Mouse (Mus musculus): Measurements from ENCODE around the gene Mfn1. TPM values are rescaled to one million over a fixed set of nuclear protein-coding genes. Genes with fewer than 3 reads are reported as not detected.

Gene Mfn1
- polyA plus RNA-seq, 1 experiment from 2014 or later, result 12.5 TPM

DNA sequence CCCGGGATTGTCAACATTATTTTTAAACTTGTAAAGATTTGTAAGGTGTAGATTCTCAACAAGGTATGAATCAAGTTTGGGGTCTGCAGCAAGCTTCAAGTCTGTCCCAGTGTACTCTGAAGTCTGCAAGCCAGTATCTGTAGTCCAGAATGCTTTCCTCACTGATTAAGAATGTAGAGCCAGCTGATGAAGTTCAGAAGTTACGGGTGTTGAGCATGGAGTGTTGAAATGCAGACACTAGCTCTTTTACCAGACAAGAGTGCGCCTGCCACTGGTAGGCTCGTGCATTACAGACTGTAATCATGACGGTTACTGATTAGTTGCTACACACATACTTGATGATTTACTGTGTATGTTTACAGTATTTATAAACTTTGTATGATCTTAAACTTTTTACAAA, 49.5 kb downstream of the Mfn1 start:
- no peaks in the 10 kb centered on the region for H3K9me3 ChIP-seq (replicated peaks)
- H3K4me3 ChIP-seq (replicated peaks), result no peak overlapping the region
- H3K9ac ChIP-seq, result no peak overlapping the region
- no peak overlapping the region for H3K4me2 ChIP-seq
- H3K27ac ChIP-seq (replicated peaks), result no peak overlapping the region
- WGBS (ENCODE audit: insufficient replicate concordance), result 78% methylated on average over 5 of the region's 5 CpGs
- H3K4me1 ChIP-seq (replicated peaks), result no peaks in the 10 kb centered on the region
- peaks cover 53% of the 10 kb centered on the region for H3K36me3 ChIP-seq (replicated peaks)
- no peaks in the 10 kb centered on the region for H3K27me3 ChIP-seq
- ATAC-seq (ENCODE audit: insufficient read depth), result no peak

DNA sequence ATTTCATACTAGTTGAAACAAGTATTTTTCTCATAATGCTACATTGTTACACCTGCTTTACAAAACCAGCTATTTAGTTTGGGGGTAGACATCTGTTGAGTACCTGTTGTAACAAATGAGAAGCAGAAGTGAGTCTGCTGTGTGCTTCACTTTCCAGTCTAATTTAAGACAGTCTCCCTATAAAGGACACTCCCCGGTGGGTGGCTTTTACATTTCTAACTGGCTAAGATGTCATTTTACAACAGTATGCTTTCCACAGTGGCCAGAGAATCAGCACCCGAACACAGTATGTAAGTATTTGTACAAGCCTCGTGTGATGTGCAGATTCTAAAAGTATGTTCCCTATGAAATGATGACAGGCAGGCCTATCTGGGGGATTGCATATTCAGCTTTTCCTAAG, 51.5 kb downstream of the Mfn1 start:
- Histone ChIP-seq H3K36me3 (replicated peaks) (peaks cover 35% of the 10 kb centered on the region), H3K4me1 (replicated peaks) (no peaks in the 10 kb centered on the region), H3K4me2 (no peak overlapping the region), H3K9me3 (replicated peaks) (no peaks in the 10 kb centered on the region), H3K9ac (no peak overlapping the region), H3K4me3 (replicated peaks) (no peak overlapping the region), H3K27ac (replicated peaks) (no peak overlapping the region), H3K27me3 (no peaks in the 10 kb centered on the region)
- no peak for ATAC-seq (ENCODE audit: insufficient read depth)
- 68% methylated on average over 3 of the region's 3 CpGs for WGBS (ENCODE audit: insufficient replicate concordance)

DNA sequence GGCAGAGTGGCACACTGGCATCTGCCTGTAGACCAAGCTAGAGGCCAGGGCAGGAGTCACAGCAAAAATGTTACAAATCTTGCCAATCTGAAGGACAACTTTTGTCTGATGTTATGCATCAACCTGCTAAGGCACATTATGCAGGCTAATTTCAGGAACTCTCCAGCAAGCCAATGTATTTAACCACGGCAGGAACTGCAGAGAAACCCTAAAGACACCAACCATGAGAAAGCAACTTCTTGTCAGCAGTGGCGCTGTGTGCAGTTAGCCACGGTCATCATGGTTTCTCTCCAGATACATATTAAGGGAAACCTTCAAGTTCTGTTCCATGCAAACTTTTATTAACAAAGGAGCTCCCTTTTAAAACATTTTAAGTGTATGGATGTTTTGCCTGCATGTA, 52.6 kb downstream of the Mfn1 start:
- Histone ChIP-seq H3K9ac (no peak overlapping the region), H3K36me3 (replicated peaks) (peaks cover 27% of the 10 kb centered on the region), H3K4me2 (no peak overlapping the region), H3K4me3 (replicated peaks) (no peak overlapping the region), H3K4me1 (replicated peaks) (no peaks in the 10 kb centered on the region), H3K27ac (replicated peaks) (no peak overlapping the region), H3K9me3 (replicated peaks) (no peaks in the 10 kb centered on the region), H3K27me3 (no peaks in the 10 kb centered on the region)
- WGBS (ENCODE audit: insufficient replicate concordance), result 49% methylated on average over 3 of the region's 3 CpGs
- no peak for ATAC-seq (ENCODE audit: insufficient read depth)

DNA sequence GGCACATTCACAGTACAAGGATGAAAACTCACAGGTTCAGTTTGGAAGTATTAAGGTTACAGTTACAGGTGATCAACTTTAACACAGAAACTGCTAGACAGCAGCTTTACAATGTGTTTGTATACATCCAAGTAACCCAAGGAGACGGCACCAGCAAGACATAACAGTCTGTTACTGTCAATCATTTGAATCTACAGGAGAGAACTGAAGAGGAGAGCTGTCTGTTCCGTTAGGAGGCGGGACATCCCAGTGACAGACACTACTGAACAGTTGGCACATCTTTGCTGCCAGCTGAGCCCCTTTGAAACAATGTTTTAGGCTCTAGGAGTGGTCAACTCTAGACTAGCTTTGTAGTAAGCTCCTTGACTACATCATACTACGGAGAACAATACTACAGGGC, 54.2 kb downstream of the Mfn1 start:
- no peaks in the 10 kb centered on the region for H3K9me3 ChIP-seq (replicated peaks)
- WGBS (ENCODE audit: insufficient replicate concordance), result 71% methylated on average over 4 of the region's 4 CpGs
- no peak overlapping the region for H3K9ac ChIP-seq
- H3K27ac ChIP-seq (replicated peaks), result no peak overlapping the region
- H3K4me2 ChIP-seq, result no peak overlapping the region
- no peak for ATAC-seq (ENCODE audit: insufficient read depth)
- no peak overlapping the region for H3K4me3 ChIP-seq (replicated peaks)
- no peaks in the 10 kb centered on the region for H3K27me3 ChIP-seq
- H3K36me3 ChIP-seq (replicated peaks), result peaks cover 14% of the 10 kb centered on the region; the same call in 1 of the 2 replicates
- H3K4me1 ChIP-seq (replicated peaks), result no peaks in the 10 kb centered on the region

DNA sequence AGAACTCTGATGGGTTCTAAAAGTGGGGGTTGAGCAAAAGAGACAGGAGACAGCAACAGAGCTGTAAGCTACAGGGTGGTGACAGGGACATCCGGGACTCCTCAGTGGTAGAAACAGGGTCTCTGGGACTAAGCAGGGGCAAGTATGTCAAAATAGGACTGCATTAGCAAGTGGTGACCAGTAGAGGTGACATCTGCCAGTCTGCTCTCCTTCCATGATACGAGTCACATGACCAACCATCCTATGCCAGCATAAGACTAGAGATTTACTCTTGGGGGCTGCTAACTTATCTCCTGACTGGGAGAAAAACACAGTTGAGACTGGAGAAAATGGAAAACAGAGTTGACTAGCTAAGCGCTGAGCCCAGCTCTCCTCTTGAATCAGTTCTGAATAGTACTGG, 57.0 kb downstream of the Mfn1 start:
- Histone ChIP-seq H3K9me3 (replicated peaks) (no peaks in the 10 kb centered on the region), H3K4me1 (replicated peaks) (no peaks in the 10 kb centered on the region), H3K36me3 (replicated peaks) (peaks cover 8% of the 10 kb centered on the region; the same call in 1 of the 2 replicates), H3K9ac (no peak overlapping the region), H3K27me3 (no peaks in the 10 kb centered on the region), H3K27ac (replicated peaks) (no peak overlapping the region), H3K4me3 (replicated peaks) (no peak overlapping the region), H3K4me2 (no peak overlapping the region)
- whole genome bisulfite sequencing (ENCODE audit: insufficient replicate concordance), result 69% methylated on average over 3 of the region's 3 CpGs
- no peak for ATAC-seq (ENCODE audit: insufficient read depth)

DNA sequence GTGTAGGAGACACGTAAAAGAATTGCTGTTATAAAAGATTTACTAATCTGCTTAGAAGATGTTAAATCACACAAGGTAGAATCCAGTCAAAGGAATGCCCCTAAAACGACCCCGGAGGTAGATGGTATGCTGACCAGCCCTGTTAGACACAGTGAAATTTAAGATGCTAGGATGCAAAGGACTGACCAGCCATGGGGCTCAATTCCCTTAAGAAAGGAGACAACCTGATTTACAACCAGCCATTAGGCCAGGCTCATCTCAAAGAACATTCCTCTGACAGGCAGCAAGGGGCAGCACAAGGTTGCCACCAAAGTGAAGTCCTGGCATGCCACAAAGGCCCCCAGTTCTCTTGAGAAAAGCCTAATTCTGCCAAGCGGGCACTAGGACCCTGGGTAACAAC, 65.8 kb downstream of the Mfn1 start:
- ATAC-seq (ENCODE audit: insufficient read depth), result no peak
- H3K4me1 ChIP-seq (replicated peaks), result peaks cover 4% of the 10 kb centered on the region; the same call in 1 of the 2 replicates
- 56% methylated on average over 4 of the region's 4 CpGs for WGBS (ENCODE audit: insufficient replicate concordance)

DNA sequence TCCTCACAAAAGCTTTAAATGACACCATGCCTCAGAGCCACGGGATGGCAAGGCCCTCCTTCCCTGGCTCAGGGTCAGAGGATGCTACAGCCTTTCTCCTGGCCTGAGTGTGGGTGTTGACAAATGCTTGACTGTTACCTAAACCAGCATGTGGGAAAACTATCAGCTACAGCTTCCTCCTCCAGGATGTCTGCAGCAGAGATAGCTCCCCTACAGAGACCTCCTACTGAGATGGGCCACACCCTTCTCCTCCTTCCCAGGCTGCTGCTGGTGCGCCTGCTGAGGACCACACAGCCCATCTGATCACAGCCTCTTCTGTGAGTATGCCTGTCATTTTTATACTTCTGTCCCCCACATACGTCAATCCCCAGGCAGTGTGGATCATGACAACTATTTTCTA, 70.1 kb downstream of the Mfn1 start:
- WGBS (ENCODE audit: insufficient replicate concordance), result 20% methylated on average over 3 of the region's 3 CpGs
- H3K4me2 ChIP-seq, result no peak overlapping the region
- H3K4me1 ChIP-seq (replicated peaks), result peaks cover 4% of the 10 kb centered on the region; the same call in 1 of the 2 replicates
- H3K4me3 ChIP-seq (replicated peaks), result no peak overlapping the region
- H3K9me3 ChIP-seq (replicated peaks), result no peaks in the 10 kb centered on the region
- H3K9ac ChIP-seq, result no peak overlapping the region
- no peak overlapping the region for H3K27ac ChIP-seq (replicated peaks)
- no peaks in the 10 kb centered on the region for H3K27me3 ChIP-seq
- no peaks in the 10 kb centered on the region for H3K36me3 ChIP-seq (replicated peaks)
- no peak for ATAC-seq (ENCODE audit: insufficient read depth)

More for the DNA sequence above, 65.8 kb downstream of the Mfn1 start:
- H3K4me3 ChIP-seq (replicated peaks), result no peak overlapping the region
- H3K9me3 ChIP-seq (replicated peaks), result no peaks in the 10 kb centered on the region
- H3K27me3 ChIP-seq, result no peaks in the 10 kb centered on the region
- no peak overlapping the region for H3K4me2 ChIP-seq
- H3K27ac ChIP-seq (replicated peaks), result no peak overlapping the region
- no peaks in the 10 kb centered on the region for H3K36me3 ChIP-seq (replicated peaks)
- no peak overlapping the region for H3K9ac ChIP-seq

DNA sequence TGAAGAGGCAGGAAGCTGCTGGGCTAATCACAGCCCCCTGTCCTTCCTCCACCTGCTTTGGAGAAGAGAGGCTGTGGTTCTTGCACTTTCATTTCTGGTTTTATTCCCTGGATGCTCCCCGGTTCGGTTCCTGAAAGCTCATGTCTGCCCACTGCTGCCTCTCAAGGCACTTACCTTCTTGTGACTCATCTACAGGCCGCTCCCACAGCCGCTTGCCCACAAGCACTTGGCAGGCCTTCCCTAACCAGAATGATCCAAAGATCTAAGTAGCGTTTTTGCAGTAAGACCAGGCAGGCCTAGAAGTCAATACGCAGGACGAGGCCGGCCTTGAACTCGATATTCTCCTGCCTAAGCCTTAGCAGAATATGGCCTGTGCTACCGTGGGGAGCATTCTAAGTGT, 71.8 kb downstream of the Mfn1 start:
- Histone ChIP-seq H3K9me3 (replicated peaks) (no peaks in the 10 kb centered on the region), H3K4me1 (replicated peaks) (peaks cover 4% of the 10 kb centered on the region; the same call in 1 of the 2 replicates), H3K27ac (replicated peaks) (no peak overlapping the region), H3K27me3 (no peaks in the 10 kb centered on the region), H3K9ac (no peak overlapping the region), H3K4me2 (no peak overlapping the region), H3K4me3 (replicated peaks) (no peak overlapping the region), H3K36me3 (replicated peaks) (no peaks in the 10 kb centered on the region)
- no peak for ATAC-seq (ENCODE audit: insufficient read depth)
- WGBS (ENCODE audit: insufficient replicate concordance), result 76% methylated on average over 10 of the region's 10 CpGs

DNA sequence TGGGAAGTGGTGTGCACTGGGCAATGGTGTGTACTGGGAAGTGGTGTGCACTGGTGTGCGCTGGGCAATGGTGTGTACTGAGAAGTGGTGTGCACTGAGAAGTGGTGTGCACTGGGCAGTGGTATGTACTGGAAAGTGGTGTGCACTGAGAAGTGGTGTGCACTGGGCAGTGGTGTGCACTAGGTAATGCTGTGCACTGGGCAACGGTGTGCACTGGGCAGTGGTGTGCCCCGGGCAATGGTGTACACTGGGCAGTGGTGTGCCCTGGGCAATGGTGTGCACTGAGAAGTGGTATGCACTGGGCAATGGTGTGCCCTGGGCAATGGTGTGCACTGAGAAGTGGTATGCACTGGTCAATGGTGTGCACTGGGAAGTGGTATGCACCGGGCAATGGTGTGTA, 80.0 kb downstream of the Mfn1 start:
- Histone ChIP-seq H3K4me2 (no peak overlapping the region), H3K36me3 (replicated peaks) (no peaks in the 10 kb centered on the region), H3K4me3 (replicated peaks) (no peak overlapping the region), H3K9ac (no peak overlapping the region), H3K9me3 (replicated peaks) (no peaks in the 10 kb centered on the region), H3K4me1 (replicated peaks) (no peaks in the 10 kb centered on the region), H3K27me3 (0 out of 2 replicates have a peak, but pooled peaks cover under 1% of the 10 kb centered on the region), H3K27ac (replicated peaks) (no peak overlapping the region)
- 82% methylated on average over 4 of the region's 4 CpGs for WGBS (ENCODE audit: insufficient replicate concordance)
- no peak for ATAC-seq (ENCODE audit: insufficient read depth)

DNA sequence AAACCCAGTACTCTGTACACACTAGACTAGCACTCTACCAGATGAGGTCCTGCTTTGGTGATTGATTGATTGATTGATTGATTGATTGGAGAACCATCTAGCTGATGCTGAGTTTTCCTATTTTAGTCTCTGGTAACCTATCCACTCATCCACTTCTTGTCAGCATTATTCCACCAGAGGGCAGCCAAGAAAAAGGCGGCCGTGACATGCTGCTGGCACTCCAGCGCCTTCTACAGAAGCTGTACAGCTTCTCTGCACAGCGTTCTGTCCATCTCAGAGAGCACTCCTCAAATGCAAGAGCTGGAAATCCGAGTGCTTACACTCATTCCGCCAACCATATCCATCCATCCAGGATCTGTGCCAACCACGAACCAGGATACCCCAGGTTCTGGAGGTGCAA, 81.3 kb downstream of the Mfn1 start:
- H3K27ac ChIP-seq (replicated peaks), result no peak overlapping the region
- ATAC-seq (ENCODE audit: insufficient read depth), result no peak
- no peaks in the 10 kb centered on the region for H3K36me3 ChIP-seq (replicated peaks)
- no peak overlapping the region for H3K4me3 ChIP-seq (replicated peaks)
- no peak overlapping the region for H3K4me2 ChIP-seq
- H3K4me1 ChIP-seq (replicated peaks), result no peaks in the 10 kb centered on the region
- no peaks in the 10 kb centered on the region for H3K9me3 ChIP-seq (replicated peaks)
- H3K9ac ChIP-seq, result no peak overlapping the region
- whole genome bisulfite sequencing (ENCODE audit: insufficient replicate concordance), result 28% methylated on average over 7 of the region's 7 CpGs
- H3K27me3 ChIP-seq, result peaks cover 8% of the 10 kb centered on the region; the same call in 1 of the 2 replicates

DNA sequence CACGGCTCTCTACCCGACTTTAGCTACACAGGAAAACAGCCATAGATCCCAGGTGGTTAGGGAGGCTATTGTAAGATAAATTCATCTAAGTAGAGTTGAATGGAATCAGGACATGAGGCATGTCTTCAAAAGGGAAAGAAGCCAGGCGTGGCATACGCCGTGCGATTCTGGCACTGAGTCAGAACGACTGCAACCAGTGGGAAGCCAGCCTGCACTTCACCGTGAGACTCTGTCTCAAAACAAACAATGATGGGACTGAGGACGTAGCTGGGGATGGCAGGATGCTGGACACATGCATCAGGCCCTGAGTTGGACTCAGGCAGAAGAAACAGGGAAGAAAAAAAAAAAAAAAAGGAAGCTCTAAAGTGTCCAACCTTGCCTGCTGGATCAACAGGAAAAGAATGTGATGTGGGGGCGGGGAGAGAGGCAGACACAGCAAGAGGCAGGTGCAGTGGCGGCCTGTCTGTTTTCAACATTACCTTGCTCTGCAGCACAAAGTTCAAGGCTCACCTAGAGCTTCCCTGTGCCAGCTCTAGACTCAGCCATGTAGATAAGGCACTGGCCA, 82.4 kb downstream of the Mfn1 start:
- no peak for ATAC-seq (ENCODE audit: insufficient read depth)
- H3K36me3 ChIP-seq (replicated peaks), result no peaks in the 10 kb centered on the region

DNA sequence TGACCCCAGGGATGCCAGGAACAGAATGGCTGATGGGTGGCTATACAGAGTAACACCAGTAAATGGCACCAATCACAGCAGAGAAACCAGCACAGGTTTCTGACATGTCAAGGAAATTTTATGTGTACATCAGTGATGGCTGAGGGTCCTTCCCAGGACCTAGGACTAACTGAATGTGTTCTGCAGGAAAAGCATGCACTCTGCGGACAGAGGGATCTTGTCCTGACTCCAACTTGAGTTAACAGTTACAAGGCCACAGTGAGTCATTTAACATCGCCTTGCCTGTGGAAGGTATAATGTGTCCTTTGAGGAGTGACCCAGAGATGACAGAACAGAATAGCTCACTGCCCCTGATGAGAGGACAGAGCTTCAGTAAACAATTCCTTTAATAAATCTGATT, 85.5 kb downstream of the Mfn1 start:
- ATAC-seq (ENCODE audit: insufficient read depth), result no peak
- H3K4me2 ChIP-seq, result no peak overlapping the region
- no peak overlapping the region for H3K4me3 ChIP-seq (replicated peaks)

More for the DNA sequence above, 82.4 kb downstream of the Mfn1 start:
- no peak overlapping the region for H3K27ac ChIP-seq (replicated peaks)
- peaks cover 6% of the 10 kb centered on the region for H3K4me1 ChIP-seq (replicated peaks)
- H3K4me3 ChIP-seq (replicated peaks), result no peak overlapping the region
- H3K4me2 ChIP-seq, result no peak overlapping the region
- peaks cover 14% of the 10 kb centered on the region for H3K27me3 ChIP-seq
- no peaks in the 10 kb centered on the region for H3K9me3 ChIP-seq (replicated peaks)
- WGBS (ENCODE audit: insufficient replicate concordance), result 57% methylated on average over 11 of the region's 11 CpGs
- no peak overlapping the region for H3K9ac ChIP-seq

More for the DNA sequence above, 85.5 kb downstream of the Mfn1 start:
- no peaks in the 10 kb centered on the region for H3K36me3 ChIP-seq (replicated peaks)
- H3K9ac ChIP-seq, result no peak overlapping the region
- peaks cover 12% of the 10 kb centered on the region for H3K4me1 ChIP-seq (replicated peaks)
- peaks cover 28% of the 10 kb centered on the region for H3K27me3 ChIP-seq
- no peaks in the 10 kb centered on the region for H3K9me3 ChIP-seq (replicated peaks)
- H3K27ac ChIP-seq (replicated peaks), result no peak overlapping the region
- 73% methylated on average over 2 of the region's 2 CpGs for WGBS (ENCODE audit: insufficient replicate concordance)

Measured in liver, embryonic 15.5 days (tissue).